Mouse (Mus musculus) brain, embryonic 14.5 days (tissue): ENCODE data around the gene Gm10282.

Experiments used
- CTCF ChIP-seq: fragments of 200-500 bp; IDR thresholded peaks from 2 replicates; pipeline ENCODE4 v1.5.1; 2012; ENCODE audit warnings: inconsistent platforms, mild to moderate bottlenecking, moderate library complexity, borderline replicate concordance; ENCODE audit not compliant: insufficient read depth, insufficient read length; ENCODE audit errors: extremely low read depth
- POLR2A ChIP-seq: fragments of 200-500 bp; IDR thresholded peaks from 2 replicates; pipeline ENCODE4 v1.6.1; 2012; ENCODE audit warnings: mild to moderate bottlenecking, inconsistent platforms, borderline replicate concordance; ENCODE audit not compliant: poor library complexity, insufficient read depth, insufficient read length, severe bottlenecking; ENCODE audit errors: extremely low read depth

- TF ChIP-seq CTCF (no peak), POLR2A (peak; percentile 22; the same call in 1 of the 2 replicates)
These were observed 13.8 kb upstream of the Gm10282 start, which contains the start of gene Klf2 for GRCm38 (mm10) chr8:72318801-72319322.
